Mouse (Mus musculus) CH12.LX (cell line): ENCODE results near the gene Cyp17a1. TPM values are rescaled to one million over a fixed set of nuclear protein-coding genes. Genes with fewer than 3 reads are reported as not detected.

Experiments used
- DNase-seq: peaks from one replicate; pipeline ENCODE4 v3.0.0-alpha.2; 2013; ENCODE audit errors: extremely low read depth
- H3K27ac ChIP-seq: 2 replicates; pipeline ENCODE4 v1.5.1; 2012; ENCODE audit warnings: low read depth, mild to moderate bottlenecking, control low read depth, moderate library complexity; ENCODE audit not compliant: insufficient read depth
- H3K27me3 ChIP-seq: replicated peaks from 2 replicates; pipeline ENCODE3; 2012; ENCODE audit warnings: inconsistent platforms
- H3K36me3 ChIP-seq, 2 experiments: replicated peaks in 1 of 2; 2 replicates each; pipeline versions ENCODE3 to v1.6.1; 2012; ENCODE audit warnings: inconsistent platforms in 1 of 2, low read length in 1 of 2, mild to moderate bottlenecking in 1 of 2, mixed read lengths in 1 of 2, moderate library complexity in 1 of 2; ENCODE audit not compliant: control insufficient read depth in 1 of 2, insufficient read depth in 1 of 2
- H3K4me1 ChIP-seq, 2 experiments: 2 replicates each; pipeline ENCODE4 v1.6.1; 2012; ENCODE audit warnings: inconsistent platforms in 1 of 2, moderate library complexity in 1 of 2; ENCODE audit not compliant: insufficient read depth in 2 of 2, control insufficient read depth in 1 of 2
- H3K4me2 ChIP-seq: 2 replicates; pipeline ENCODE4 v1.6.1; 2012; ENCODE audit warnings: low read depth, mild to moderate bottlenecking, control low read depth; ENCODE audit not compliant: poor library complexity, insufficient read depth, severe bottlenecking
- H3K4me3 ChIP-seq, 3 experiments: fragments of 150-350 bp in 1 of 3; sonication (generic) in 1 of 3; replicated peaks in 1 of 3; 2 replicates each; pipeline versions ENCODE3 to v1.5.1; 2011 to 2012; ENCODE audit warnings: low read depth in 2 of 3, low read length in 2 of 3, mild to moderate bottlenecking in 2 of 3, moderate library complexity in 2 of 3, control low read depth in 1 of 3, improper control_type of control experiment in 1 of 3, inconsistent platforms in 1 of 3, mixed read lengths in 1 of 3; ENCODE audit not compliant: poor library complexity in 1 of 3
- H3K79me2 ChIP-seq: replicated peaks from 2 replicates; pipeline ENCODE4 v1.6.1; 2012; ENCODE audit warnings: mild to moderate bottlenecking, moderate library complexity; ENCODE audit not compliant: control insufficient read depth, poor library complexity, insufficient read depth, severe bottlenecking; ENCODE audit errors: extremely low read depth
- H3K9ac ChIP-seq: 2 replicates; pipeline ENCODE4 v1.6.1; 2012; ENCODE audit warnings: low read depth, mild to moderate bottlenecking, control low read depth, moderate library complexity; ENCODE audit not compliant: insufficient read depth
- H3K9me3 ChIP-seq: replicated peaks from 2 replicates; pipeline ENCODE3; 2012; ENCODE audit warnings: low read length, inconsistent platforms, mixed read lengths
- BHLHE40 ChIP-seq: IDR thresholded peaks from 2 replicates; pipeline ENCODE4 v1.6.1; 2011; ENCODE audit warnings: mild to moderate bottlenecking, low read depth, low read length, improper control_type of control experiment
- E2F4 ChIP-seq: IDR thresholded peaks from 2 replicates; pipeline ENCODE4 v1.6.1; 2011; ENCODE audit warnings: low read depth, low read length, improper control_type of control experiment; ENCODE audit not compliant: insufficient replicate concordance
- EP300 ChIP-seq: IDR thresholded peaks from 2 replicates; pipeline ENCODE4 v1.6.1; 2011; ENCODE audit warnings: low read length, improper control_type of control experiment
- ETS1 ChIP-seq: conservative IDR thresholded peaks from 2 replicates; pipeline ENCODE4 v1.6.1; 2012; ENCODE audit warnings: low read depth, mild to moderate bottlenecking, inconsistent platforms, low read length, improper control_type of control experiment, moderate library complexity
- GABPA ChIP-seq: IDR thresholded peaks from 2 replicates; pipeline ENCODE4 v1.6.1; 2012; ENCODE audit warnings: low read depth, low read length, improper control_type of control experiment, inconsistent platforms; ENCODE audit not compliant: insufficient replicate concordance
- HCFC1 ChIP-seq: IDR thresholded peaks from 2 replicates; pipeline ENCODE4 v1.6.1; 2012; ENCODE audit warnings: low read depth, mild to moderate bottlenecking, inconsistent platforms, low read length, improper control_type of control experiment
- IRF4 ChIP-seq: IDR thresholded peaks from 2 replicates; pipeline ENCODE4 v1.6.1; 2014; ENCODE audit warnings: low read depth, mild to moderate bottlenecking, inconsistent platforms, low read length, improper control_type of control experiment
- JUN ChIP-seq: IDR thresholded peaks from 2 replicates; pipeline ENCODE4 v1.6.1; 2011; ENCODE audit warnings: low read depth, mild to moderate bottlenecking, low read length, improper control_type of control experiment, moderate library complexity; ENCODE audit not compliant: insufficient read depth
- JUND ChIP-seq: conservative IDR thresholded peaks from 2 replicates; pipeline ENCODE4 v1.6.1; 2011; ENCODE audit warnings: low read depth, low read length, improper control_type of control experiment
- KAT2A ChIP-seq: IDR thresholded peaks from 2 replicates; pipeline ENCODE4 v1.6.1; 2012; ENCODE audit warnings: low read length, improper control_type of control experiment, inconsistent platforms; ENCODE audit not compliant: insufficient replicate concordance
- MAX ChIP-seq: IDR thresholded peaks from 2 replicates; pipeline ENCODE4 v1.6.1; 2011; ENCODE audit warnings: low read length, improper control_type of control experiment
- MEF2A ChIP-seq: IDR thresholded peaks from 2 replicates; pipeline ENCODE4 v1.6.1; 2014; ENCODE audit warnings: low read depth, mild to moderate bottlenecking, inconsistent platforms, low read length, improper control_type of control experiment, borderline replicate concordance
- MYC ChIP-seq: IDR thresholded peaks from 2 replicates; pipeline ENCODE4 v1.6.1; 2011; ENCODE audit warnings: low read depth, mild to moderate bottlenecking, improper control_type of control experiment, low read length
- NELFE ChIP-seq: IDR thresholded peaks from 2 replicates; pipeline ENCODE4 v1.6.1; 2011; ENCODE audit warnings: low read depth, low read length, improper control_type of control experiment
- NRF1 ChIP-seq: IDR thresholded peaks from 2 replicates; pipeline ENCODE4 v1.6.1; 2014; ENCODE audit warnings: low read depth, mild to moderate bottlenecking, inconsistent platforms, low read length, improper control_type of control experiment, moderate library complexity
- POLR2A ChIP-seq: IDR thresholded peaks from 2 replicates; pipeline ENCODE4 v1.6.1; 2011; ENCODE audit warnings: low read depth, mild to moderate bottlenecking, improper control_type of control experiment, low read length
- RAD21 ChIP-seq: IDR thresholded peaks from 2 replicates; pipeline ENCODE4 v1.6.1; 2011; ENCODE audit warnings: low read depth, mild to moderate bottlenecking, low read length, improper control_type of control experiment, moderate library complexity
- RCOR1 ChIP-seq: conservative IDR thresholded peaks from 2 replicates; pipeline ENCODE4 v1.6.1; 2012; ENCODE audit warnings: low read depth, mild to moderate bottlenecking, inconsistent platforms, low read length, improper control_type of control experiment
- SIN3A ChIP-seq: IDR thresholded peaks from 2 replicates; pipeline ENCODE4 v1.6.1; 2012; ENCODE audit warnings: low read length, improper control_type of control experiment, inconsistent platforms
- SMC3 ChIP-seq: IDR thresholded peaks from 2 replicates; pipeline ENCODE4 v1.6.1; 2011; ENCODE audit warnings: low read depth, low read length, improper control_type of control experiment
- TBP ChIP-seq: conservative IDR thresholded peaks from 2 replicates; pipeline ENCODE4 v1.6.1; 2011; ENCODE audit warnings: low read depth, low read length, improper control_type of control experiment
- UBTF ChIP-seq: IDR thresholded peaks from 2 replicates; pipeline ENCODE4 v1.6.1; 2012; ENCODE audit warnings: low read depth, mild to moderate bottlenecking, inconsistent platforms, low read length, improper control_type of control experiment, moderate library complexity
- USF1 ChIP-seq: IDR thresholded peaks from 2 replicates; pipeline ENCODE4 v1.6.1; 2014; ENCODE audit warnings: low read depth, mild to moderate bottlenecking, inconsistent platforms, low read length, improper control_type of control experiment
- USF2 ChIP-seq: conservative IDR thresholded peaks from 2 replicates; pipeline ENCODE4 v1.6.1; 2011; ENCODE audit warnings: low read depth, low read length, improper control_type of control experiment
- ZC3H11A ChIP-seq: IDR thresholded peaks from 2 replicates; pipeline ENCODE4 v1.6.1; 2012; ENCODE audit warnings: low read depth, mild to moderate bottlenecking, inconsistent platforms, low read length, improper control_type of control experiment
- ZKSCAN1 ChIP-seq: IDR thresholded peaks from 2 replicates; pipeline ENCODE4 v1.6.1; 2012; ENCODE audit warnings: low read depth, inconsistent platforms, low read length, improper control_type of control experiment, borderline replicate concordance
- ZMIZ1 ChIP-seq: IDR thresholded peaks from 2 replicates; pipeline ENCODE4 v1.6.1; 2012; ENCODE audit warnings: low read depth, mild to moderate bottlenecking, inconsistent platforms, low read length, improper control_type of control experiment
- ZNF384 ChIP-seq: IDR thresholded peaks from 2 replicates; pipeline ENCODE4 v1.6.1; 2012; ENCODE audit warnings: low read depth, low read length, improper control_type of control experiment, inconsistent platforms
- dilution Hi-C: fragments of 300-500 bp; cut with MboI; formaldehyde crosslinking; loops from 2 replicates; pipeline ENCODE4 v1.14.3; 2020; ENCODE audit warnings: low sequenced_read_pairs; ENCODE audit not compliant: extremely low pct_unique_long_range_greater_than_20kb, extremely low pct_ligation_motif_present
- in situ Hi-C: fragments of 300-500 bp; cut with MboI; formaldehyde crosslinking; loops from 3 replicates; pipeline ENCODE4 v1.14.3; 2019; ENCODE audit warnings: low sequenced_read_pairs, low pct_ligation_motif_present, low pct_unique_long_range_greater_than_20kb, mixed read lengths
- polyA plus RNA-seq: library from polyadenylated mRNA; unstranded; fragments of >175 nt; gene quantifications from 2 replicates; pipeline ENCODE4 v1.2.1, GENCODE M21; 2012; ENCODE audit warnings: low read depth; ENCODE audit not compliant: insufficient read length
- total RNA-seq, 2 experiments: library from RNA; depleted of rRNA; stranded (reverse); fragments of 300-350 nt in 1 of 2; fragments of >200 nt in 1 of 2; gene quantifications; 2 replicates each; pipeline ENCODE4 v1.2.3; 2012 to 2014

Gene Cyp17a1
- total and polyA plus RNA-seq, 3 experiments, result not detected

DNA sequence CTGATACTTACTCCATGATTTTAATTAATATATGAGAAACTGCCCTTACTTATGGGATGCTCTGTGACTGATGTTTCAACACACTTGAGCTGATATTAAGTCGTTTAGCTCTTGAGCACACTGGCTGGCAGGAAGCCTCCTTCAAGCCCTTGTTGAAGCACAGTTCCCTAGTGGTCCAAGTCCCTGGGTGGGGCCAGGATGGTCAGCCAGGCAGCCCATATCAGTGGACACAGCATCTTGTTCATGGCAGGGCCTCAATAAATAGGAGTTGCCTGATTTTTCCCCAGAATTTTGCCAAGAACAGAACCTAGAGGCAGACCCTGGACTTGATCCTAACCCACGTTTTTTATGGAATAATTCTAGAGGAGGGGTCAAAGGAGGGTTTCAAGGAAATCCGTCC, 25.7 kb downstream of the Cyp17a1 start:
- Histone ChIP-seq H3K27ac (no peak overlapping the region), H3K9me3 (no peaks in the 10 kb centered on the region), H3K4me3 (no peak overlapping the region), H3K27me3 (no peaks in the 10 kb centered on the region), H3K9ac (no peak overlapping the region), H3K4me2 (no peak overlapping the region), H3K79me2 (peaks cover 6% of the 10 kb centered on the region; the same call in 1 of the 2 replicates), H3K36me3 (peaks cover 25 to 87% of the 10 kb centered on the region in 2 experiments), H3K4me1 (peaks cover 0 to 11% of the 10 kb centered on the region in 2 experiments; a peak in 1 of 4 replicates)
- dilution Hi-C loops (no loop called here), in situ Hi-C loops (no loop called here)
- no peak for DNase-seq
- TF ChIP-seq ZC3H11A, result no peak
- TF ChIP-seq MYC, result no peak
- TF ChIP-seq TBP, result no peak
- TF ChIP-seq SMC3, result no peak
- no peak for TF ChIP-seq RAD21
- no peak for TF ChIP-seq POLR2A
- TF ChIP-seq USF1, result no peak
- TF ChIP-seq SIN3A, result no peak
- no peak for TF ChIP-seq IRF4
- no peak for TF ChIP-seq RCOR1
- TF ChIP-seq NELFE, result no peak
- no peak for TF ChIP-seq ZMIZ1
- no peak for TF ChIP-seq BHLHE40
- TF ChIP-seq NRF1, result no peak
- TF ChIP-seq UBTF, result no peak
- no peak for TF ChIP-seq JUN
- TF ChIP-seq E2F4, result no peak
- TF ChIP-seq JUND, result no peak
- TF ChIP-seq ETS1, result no peak

GRCm38 (mm10) chr19:46646041-46646481, 26.9 kb downstream of the Cyp17a1 start:
- Histone ChIP-seq H3K27me3 (no peaks in the 10 kb centered on the region), H3K79me2 (peaks cover 6% of the 10 kb centered on the region; the same call in 1 of the 2 replicates), H3K4me3 (no peak overlapping the region), H3K4me1 (peaks cover 0 to 11% of the 10 kb centered on the region in 2 experiments; a peak in 1 of 4 replicates), H3K36me3 (peaks cover 22 to 92% of the 10 kb centered on the region in 2 experiments), H3K9ac (no peak overlapping the region), H3K9me3 (no peaks in the 10 kb centered on the region), H3K27ac (no peak overlapping the region), H3K4me2 (no peak overlapping the region)
- dilution Hi-C loops (no loop called here), in situ Hi-C loops (no loop called here)
- TF ChIP-seq ZC3H11A (no peak), E2F4 (no peak), MYC (no peak), IRF4 (no peak), SIN3A (no peak), UBTF (no peak), ZNF384 (no peak), ZKSCAN1 (no peak), MEF2A (no peak), HCFC1 (no peak), NELFE (no peak), TBP (no peak), EP300 (no peak), USF2 (no peak), MAX (no peak), RAD21 (no peak), GABPA (no peak), JUN (no peak), BHLHE40 (no peak), KAT2A (no peak)
- no peak for DNase-seq
